Mouse (Mus musculus) mouse embryonic stem cell (cell line): Measurements from ENCODE around the gene Tfcp2.
"Not testable (repeated sequence)": the region's sequence is repeated elsewhere in the genome, so short reads cannot be mapped to it uniquely, and the experiment has no call there.

Source experiments
- in situ Hi-C, 2 experiments: fragments of 300-500 bp; cut with MboI; formaldehyde crosslinking; loops; 1 replicate in 1 of 2; 3 replicates in 1 of 2; pipeline ENCODE4 v1.14.3; 2019 to 2020; ENCODE audit warnings: low sequenced_read_pairs in 2 of 2, low pct_unique_long_range_greater_than_20kb in 1 of 2, mixed read lengths in 1 of 2; ENCODE audit not compliant: unreplicated experiment in 1 of 2

Gene Tfcp2

GRCm38 (mm10) chr15:100499506-100499905 is 52.3 kb downstream of the Tfcp2 start:
- in situ Hi-C loops = not testable (repeated sequence)

- in situ Hi-C loops = no loop called here
Measured at GRCm38 (mm10) chr15:100495102-100495501, 56.7 kb downstream of the Tfcp2 start, which contains the start of gene Csrnp2. Gene Csrnp2 (minus strand): TSS chr15:100495488.

- in situ Hi-C loops = no loop called here
Measured at GRCm38 (mm10) chr15:100494647-100495046, 57.2 kb downstream of the Tfcp2 start.

GRCm38 (mm10) chr15:100491966-100492365 is 59.8 kb downstream of the Tfcp2 start:
- in situ Hi-C loops = no loop called here

GRCm38 (mm10) chr15:100489263-100489662 is 62.5 kb downstream of the Tfcp2 start:
- in situ Hi-C loops = no loop called here

- in situ Hi-C loops = not testable (repeated sequence)
Measured at GRCm38 (mm10) chr15:100488297-100488696, 63.5 kb downstream of the Tfcp2 start.

GRCm38 (mm10) chr15:100487050-100487449 is 64.8 kb downstream of the Tfcp2 start:
- in situ Hi-C loops = no loop called here

GRCm38 (mm10) chr15:100486450-100486849 is 65.4 kb downstream of the Tfcp2 start:
- in situ Hi-C loops = no loop called here

- in situ Hi-C loops = no loop called here
Measured at GRCm38 (mm10) chr15:100485576-100485975, 66.2 kb downstream of the Tfcp2 start.

GRCm38 (mm10) chr15:100478925-100479324 is 72.9 kb downstream of the Tfcp2 start:
- in situ Hi-C loops = no loop called here

- in situ Hi-C loops = no loop called here
Measured at GRCm38 (mm10) chr15:100478351-100478750, 73.5 kb downstream of the Tfcp2 start.

- in situ Hi-C loops = no loop called here
Measured at GRCm38 (mm10) chr15:100473926-100474503, 77.8 kb downstream of the Tfcp2 start.

GRCm38 (mm10) chr15:100470037-100470436 is 81.8 kb downstream of the Tfcp2 start:
- in situ Hi-C loops = no loop called here

- in situ Hi-C loops = no loop called here
Measured at GRCm38 (mm10) chr15:100469189-100469545, 82.6 kb downstream of the Tfcp2 start.

- in situ Hi-C loops = no loop called here
Measured at GRCm38 (mm10) chr15:100468295-100469188, 83.3 kb downstream of the Tfcp2 start, which contains the start of gene Letmd1. Gene Letmd1 (plus strand): TSS chr15:100469023.

GRCm38 (mm10) chr15:100467738-100468137 is 84.1 kb downstream of the Tfcp2 start:
- in situ Hi-C loops = no loop called here

GRCm38 (mm10) chr15:100465432-100465831 is 86.4 kb downstream of the Tfcp2 start:
- in situ Hi-C loops = no loop called here

GRCm38 (mm10) chr15:100463712-100464111 is 88.1 kb downstream of the Tfcp2 start:
- in situ Hi-C loops = loop anchor here (5.0 kb wide), 2 partner anchors 149 to 214 kb away; no protein-coding TSS in a partner anchor

GRCm38 (mm10) chr15:100462086-100462485 is 89.7 kb downstream of the Tfcp2 start:
- in situ Hi-C loops = loop anchor here (5.0 kb wide), 2 partner anchors 150 to 215 kb away; no protein-coding TSS in a partner anchor
